Mouse (Mus musculus): ENCODE data around the gene Gm4981. TPM values are rescaled to one million over a fixed set of nuclear protein-coding genes. Genes with fewer than 3 reads are reported as not detected.

The Gm4981 gene
- not detected in 2 replicates for polyA plus RNA-seq (2012; rRNA removed)

DNA sequence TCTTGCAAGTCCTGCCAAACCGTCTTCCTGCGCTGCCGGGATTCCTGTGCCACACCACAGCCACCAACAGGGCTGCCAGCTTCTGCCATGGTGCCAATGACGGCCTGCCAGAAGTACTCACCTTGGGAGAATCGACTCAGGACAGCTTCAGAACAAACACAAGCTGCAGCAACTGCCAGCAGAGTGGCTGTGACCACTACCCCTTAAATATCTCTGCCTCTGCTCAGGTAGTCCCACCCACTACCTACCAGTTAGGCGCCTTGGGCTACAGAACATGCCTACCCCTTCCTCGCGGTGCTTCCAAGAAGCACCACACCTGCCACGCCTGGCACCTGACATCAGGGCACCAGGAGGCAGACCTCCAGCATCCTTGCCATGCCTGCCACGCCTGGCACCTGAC is at the start of gene Gm4981:
Gm4981 (minus strand) TSS at position 89 of the 400 bp plus-strand sequence.

DNA sequence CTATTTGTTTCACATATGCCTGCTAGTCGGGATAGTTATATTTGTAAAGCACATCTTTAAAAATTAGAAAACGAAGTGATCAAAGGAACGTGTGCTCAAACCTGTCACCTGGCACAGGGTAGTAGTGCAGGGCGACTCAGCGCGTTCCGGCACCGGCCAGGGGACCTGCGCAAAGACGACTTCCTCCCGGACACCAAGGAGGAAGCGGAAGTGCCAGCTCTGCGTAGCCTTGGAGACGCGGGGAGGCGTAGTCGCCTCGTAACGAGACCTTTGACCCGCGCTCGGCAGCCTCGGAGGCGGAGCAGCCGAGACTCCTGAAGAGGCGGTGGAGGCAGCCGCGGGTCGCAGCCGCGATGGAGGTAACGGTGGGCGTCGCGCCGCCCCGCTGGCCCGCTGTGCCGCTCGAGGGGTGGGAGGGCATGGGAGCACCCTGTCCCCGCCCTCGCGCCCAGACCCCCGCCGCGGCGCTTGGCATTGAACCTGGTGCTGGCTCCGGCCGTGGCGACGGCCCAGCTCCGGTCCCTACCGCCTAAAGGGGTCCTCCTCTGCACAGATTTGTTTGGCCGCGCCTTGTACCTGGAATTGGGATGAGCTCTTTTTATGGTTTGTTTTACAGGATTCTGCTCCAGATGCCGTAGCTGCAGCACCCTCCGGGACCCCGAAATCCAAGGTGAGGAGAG is 18.9 kb upstream of the Gm4981 start, which contains the start of gene Gcc2:
Gcc2 (plus strand) TSS at position 285 of the 680 bp plus-strand sequence.

DNA sequence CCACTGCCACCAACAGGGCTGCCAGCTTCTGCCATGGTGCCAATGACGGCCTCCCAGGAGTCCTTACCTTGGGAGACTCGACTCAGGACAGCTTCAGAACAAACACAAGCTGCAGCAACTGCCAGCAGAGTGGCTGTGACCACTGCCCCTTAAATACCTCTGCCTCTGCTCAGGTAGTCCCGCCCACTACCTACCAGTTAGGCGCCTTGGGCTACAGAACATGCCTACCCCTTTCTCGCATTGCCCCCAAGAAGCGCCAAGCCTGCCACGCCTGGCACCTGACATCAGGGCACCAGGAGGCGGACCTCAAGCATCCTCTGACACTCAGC is 3.9 kb downstream of the Gm4981 start, which contains the start of gene Duxf3:
Duxf3 (minus strand) TSS at position 35 of the 329 bp plus-strand sequence.

DNA sequence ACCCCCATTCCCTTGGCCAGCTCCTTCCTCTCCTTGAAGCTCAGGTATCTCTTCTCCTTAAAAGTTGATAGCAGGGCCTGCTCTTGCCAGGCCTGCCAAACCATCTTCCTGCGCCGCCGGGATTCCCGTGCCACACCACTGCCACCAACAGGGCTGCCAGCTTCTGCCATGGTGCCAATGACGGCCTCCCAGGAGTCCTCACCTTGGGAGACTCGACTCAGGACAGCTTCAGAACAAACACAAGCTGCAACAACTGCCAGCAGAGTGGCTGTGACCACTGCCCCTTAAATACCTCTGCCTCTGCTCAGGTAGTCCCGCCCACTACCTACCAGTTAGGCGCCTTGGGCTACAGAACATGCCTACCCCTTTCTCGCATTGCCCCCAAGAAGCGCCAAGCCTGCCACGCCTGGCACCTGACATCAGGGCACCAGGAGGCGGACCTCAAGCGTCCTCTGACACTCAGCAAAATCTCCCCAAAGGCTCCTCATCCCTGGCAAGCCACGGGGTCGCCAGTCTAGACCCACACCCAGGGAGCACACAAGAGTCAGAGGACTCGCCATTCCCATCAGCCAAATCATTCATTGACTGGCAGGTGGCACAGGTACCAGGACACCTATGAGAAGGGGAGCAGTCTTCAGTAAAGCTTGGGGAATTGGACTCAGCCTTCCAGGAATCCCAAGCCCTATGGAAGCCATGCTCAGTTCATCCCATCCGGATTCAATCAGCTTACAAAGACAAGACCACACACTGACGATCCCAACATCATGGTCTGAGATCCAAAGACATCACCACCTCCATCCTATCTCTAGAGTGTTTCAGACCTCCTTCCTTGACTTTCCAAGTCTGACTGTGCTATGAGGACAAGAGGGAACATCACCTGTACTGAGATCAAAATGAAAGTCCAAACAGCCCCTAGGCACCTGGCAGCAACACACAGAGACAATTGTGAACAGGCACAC is 11.4 kb downstream of the Gm4981 start, which contains the start of gene AW822073:
AW822073 (minus strand) TSS at position 104 of the 959 bp plus-strand sequence.

Other genes starting within 250 kb of the Gm4981 start
- not detected in 2 replicates for gene AW822073, start 11.8 kb downstream of the Gm4981 start, polyA plus RNA-seq (2012; rRNA removed)
- gene Duxf3, start 4.0 kb downstream of the Gm4981 start, polyA plus RNA-seq (2012; rRNA removed) = not detected in 2 replicates
- gene Gcc2, start 18.8 kb upstream of the Gm4981 start, polyA plus RNA-seq (2012; rRNA removed) = 9.4 and 9.7 TPM in 2 replicates
- gene Lims1, start 86.8 kb upstream of the Gm4981 start, polyA plus RNA-seq (2012; rRNA removed) = 22.5 and 24.4 TPM in 2 replicates
- gene Ranbp2, start 210.2 kb upstream of the Gm4981 start, polyA plus RNA-seq (2012; rRNA removed) = 12.1 and 14.7 TPM in 2 replicates